Mouse (Mus musculus) right cerebral cortex, postnatal 25 days (tissue): ENCODE data around the gene Ddx6.
"Not testable (repeated sequence)": the region's sequence is repeated elsewhere in the genome, so short reads cannot be mapped to it uniquely, and the experiment has no call there.

ENCODE experiments used
- DNase-seq: peaks from one replicate; pipeline ENCODE4 v3.0.0; 2022

Gene Ddx6

DNA sequence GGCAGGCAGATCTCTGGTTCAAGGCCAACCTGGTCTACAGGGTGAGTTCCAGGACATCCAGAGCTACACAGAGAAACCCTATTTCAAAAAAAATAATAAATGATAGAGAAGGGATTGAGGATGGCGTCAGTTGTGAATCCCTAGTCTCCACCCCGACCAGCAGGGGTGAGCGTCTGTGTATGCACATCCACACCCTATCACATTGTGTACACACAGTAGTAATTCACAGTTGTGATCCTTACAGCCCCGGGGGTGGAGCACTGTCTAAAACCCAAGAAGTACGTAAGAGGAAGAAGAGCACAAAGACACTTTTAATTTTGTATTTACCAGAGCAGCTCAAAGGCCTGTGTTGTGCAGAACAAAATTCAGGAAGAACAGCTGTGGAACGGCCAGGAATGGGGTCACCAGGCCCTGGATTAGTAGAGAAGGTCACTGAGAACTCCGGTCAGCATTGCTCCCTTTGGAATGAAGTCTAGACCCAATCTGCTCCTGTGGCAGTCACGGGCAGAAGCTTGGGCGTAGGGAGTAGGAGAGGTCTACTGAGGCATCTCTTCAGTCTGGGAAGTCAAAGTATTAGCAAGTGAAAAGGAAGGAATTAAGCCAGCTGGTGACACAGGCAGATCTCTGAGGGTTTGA lies 9.7 kb upstream of the Ddx6 start:
- DNase-seq: no peak

DNA sequence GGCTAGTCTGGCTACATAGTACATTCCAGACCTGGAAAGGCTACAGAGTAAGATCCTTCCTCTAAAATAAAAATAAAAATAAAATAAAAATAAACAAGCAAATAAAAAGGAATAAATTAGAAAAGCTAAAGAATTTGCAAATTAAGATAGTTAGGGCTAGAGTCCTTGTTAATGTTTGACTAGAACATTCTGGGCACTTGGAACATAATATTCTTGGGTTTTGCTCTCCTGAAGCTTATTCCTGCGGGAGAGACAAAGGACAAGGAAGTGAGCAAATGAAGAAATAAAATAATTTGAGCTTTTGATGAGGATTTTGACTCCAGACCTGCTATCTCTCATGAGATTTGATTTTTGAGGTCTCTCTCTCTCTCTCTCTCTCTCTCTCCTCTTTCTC lies 9.2 kb upstream of the Ddx6 start:
- DNase-seq: no peak

DNA sequence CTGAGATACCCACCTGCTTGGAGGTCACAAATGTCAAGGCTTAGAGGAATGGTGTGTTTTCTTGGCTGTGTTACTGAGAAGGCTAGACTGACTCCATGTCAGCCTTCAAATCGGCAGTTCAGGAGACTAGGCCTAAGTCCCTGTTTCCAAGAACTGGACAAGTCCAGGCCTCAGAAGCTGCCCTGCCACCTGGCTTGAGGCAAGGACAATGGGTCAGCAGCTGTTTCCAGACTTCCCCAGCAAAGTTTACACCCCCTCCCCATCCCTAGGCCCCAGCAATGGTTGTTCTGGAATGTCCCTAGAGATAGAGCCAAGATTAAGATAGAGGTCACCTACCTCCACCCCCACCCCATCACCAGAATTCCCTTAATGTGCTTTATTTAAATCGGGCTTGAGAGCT lies 7.0 kb upstream of the Ddx6 start:
- DNase-seq: no peak

DNA sequence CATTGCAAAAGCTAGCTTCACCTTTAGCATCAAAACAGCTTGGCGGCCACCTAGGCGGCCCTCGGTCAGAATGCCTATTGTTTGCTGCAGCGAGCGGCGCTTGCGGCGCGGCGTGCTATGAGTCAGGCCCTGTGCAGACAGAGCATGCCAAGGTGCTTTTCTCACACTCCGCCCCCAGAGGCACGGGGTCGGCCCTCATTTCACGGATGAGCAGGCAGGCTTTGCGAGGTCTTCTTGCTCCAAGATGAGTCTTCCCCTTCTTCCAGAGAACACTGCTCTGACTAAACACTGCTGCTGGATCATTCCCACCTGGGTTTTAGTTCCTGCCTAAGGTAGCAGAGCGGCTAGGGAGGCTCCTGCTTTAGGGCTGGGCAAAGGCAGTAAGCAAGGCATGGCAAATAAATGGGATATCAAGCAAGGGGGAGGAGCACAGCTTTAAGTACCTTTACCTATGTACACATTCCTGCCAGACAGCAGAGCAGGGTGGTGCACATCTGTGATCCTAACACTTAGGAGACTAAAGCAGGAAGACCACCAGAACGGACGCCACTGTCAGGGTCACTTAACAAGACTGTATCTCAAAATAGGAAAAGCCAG lies 5.7 kb upstream of the Ddx6 start:
- peak; percentile 13 for DNase-seq

DNA sequence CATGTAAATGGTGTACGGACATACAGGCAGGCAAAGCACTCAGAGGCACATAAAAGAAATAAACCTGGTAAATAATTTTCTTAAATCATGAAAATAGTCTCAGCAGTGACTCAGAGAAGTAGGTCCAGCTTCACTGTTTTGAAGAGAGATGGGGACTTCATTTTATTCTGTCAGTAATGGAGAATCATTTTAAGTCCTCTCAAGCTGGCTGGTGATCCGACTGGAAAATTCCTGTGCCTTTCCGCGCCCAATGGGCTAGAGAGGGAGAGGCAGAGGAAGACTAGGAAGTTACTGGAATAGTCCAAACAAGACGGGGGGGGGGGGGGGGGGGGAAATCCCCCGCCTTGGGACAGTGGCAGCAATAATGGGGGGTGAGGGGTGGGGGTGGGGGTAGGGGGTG lies 5.1 kb upstream of the Ddx6 start:
- no peak for DNase-seq

DNA sequence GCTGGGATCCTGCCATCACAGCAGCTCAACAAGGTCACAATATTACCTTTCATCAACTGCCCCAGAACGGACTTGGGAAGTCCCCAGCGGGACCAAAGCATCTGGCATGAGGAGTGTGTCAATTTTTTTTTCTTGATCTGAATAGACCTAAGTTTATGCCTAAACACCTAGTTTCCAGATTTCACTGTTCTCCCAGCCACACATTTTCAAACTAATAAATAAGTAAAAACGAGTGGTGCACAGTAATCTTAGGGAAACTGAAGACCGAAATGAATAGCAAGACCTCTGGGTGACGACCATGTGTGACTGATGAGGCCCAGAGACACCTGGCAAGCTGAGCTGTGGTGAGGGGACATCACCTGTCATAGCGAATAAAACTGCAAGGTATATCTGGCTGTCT lies 3.9 kb upstream of the Ddx6 start:
- no peak for DNase-seq

DNA sequence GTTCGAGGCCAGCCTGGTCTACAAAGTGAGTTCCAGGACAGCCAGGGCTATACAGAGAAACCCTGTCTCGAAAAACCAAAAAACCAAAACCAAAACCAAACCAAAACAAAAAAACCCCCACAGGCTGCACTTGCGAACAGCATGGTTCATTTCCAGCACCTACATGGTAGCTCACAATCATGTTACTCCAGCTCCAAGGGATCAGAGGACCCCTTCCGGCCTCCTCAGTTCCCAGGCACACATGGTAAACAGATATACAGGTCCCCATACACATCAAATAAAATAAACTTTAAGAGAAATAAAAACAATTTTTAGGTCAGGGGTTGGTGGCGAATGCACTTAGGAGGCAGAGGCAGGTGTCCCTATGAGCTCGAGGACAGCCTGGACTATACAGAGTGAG lies 1.9 kb upstream of the Ddx6 start:
- no peak for DNase-seq

DNA sequence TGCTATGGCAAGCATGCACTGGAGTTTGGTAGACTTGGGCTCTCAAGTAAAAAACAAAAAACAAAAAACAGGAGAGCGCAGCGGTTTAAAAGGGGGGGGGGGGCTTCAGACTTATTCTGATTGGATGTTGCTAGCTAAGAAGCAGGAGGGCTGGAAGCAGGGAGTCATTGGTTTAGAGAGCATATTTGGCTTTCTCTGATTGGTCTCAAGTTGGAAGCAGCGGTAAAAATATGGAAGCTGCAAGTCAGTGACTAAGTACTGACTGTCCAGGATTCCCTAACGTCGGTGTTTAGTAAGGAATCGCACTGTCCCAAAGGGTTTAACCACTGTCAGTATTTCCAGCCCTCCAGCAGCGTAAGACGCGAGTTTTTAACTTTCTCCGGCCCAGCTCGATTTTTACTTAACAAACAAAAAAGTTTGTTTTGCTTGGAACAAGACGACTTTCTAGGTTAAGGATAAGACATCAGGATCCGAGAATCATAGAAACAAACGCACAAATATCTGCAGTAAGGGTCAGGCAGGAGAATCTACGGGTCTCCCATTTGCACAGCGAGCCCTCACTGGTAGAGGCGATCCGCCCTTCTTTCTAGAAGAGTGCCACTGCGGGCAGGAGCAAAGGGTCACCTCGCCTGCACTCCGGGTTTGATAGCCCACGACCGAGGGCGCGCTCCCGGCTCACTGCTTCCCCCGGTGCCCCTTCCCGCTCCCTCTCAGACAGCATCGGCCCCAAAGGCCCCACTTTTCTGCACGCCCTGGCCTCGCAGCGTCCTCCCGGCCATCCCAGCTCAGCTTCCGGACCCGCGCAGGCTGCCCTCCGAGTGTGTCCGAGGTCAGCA lies 1.0 kb upstream of the Ddx6 start:
- peak; percentile 27 for DNase-seq

DNA sequence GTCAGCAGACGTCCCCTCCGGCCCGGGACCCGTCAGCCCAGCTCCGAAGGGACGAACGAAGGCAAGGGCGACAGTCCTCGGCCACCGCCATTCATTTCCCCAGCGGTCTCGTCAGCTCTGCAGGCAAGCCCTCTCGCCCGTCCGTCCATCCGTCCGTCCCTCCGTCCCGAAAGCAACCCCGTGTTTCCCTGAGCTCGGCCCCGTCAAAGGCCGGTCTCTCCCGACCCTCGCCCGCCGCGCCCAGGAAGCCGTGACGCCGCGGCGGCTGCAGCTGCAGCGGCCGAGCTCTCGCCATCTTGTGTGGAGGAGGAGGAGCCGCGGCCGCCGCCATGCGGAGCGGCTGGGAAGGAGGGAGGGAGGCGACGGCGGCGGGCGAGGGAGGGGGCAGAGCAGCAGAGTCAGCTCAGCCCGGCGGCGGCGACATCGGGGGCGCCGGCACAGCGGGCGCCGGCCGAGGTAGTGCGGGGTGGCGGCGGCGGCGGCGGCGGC lies 358 bp upstream of the Ddx6 start:
- peak; percentile 87 for DNase-seq

DNA sequence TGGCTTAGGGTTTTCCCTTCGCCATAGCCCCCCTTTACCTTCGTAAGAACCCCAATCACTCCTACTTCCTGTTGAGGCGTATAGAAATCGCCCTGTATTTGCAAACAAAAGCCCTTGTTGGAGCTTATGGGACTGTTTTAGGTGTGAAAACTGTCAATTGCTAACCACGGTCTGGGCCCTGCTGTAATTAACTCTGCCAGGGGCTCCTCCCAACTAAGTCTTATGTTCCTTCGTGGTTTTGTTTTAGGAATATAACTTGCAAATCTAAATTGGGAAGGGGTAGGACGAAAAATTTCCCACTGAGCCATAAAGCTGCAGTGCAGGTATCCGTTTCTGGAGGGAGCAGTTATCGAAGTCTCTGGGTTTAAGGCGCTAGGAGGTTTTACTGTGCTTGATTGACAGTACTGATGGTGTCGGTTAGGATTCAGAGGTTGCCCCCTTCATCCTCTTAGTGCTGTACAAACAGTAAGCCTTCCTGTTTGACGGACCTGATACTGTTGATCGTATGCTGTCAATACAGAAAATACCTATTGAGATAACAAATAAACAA lies 999 bp downstream of the Ddx6 start:
- no peak for DNase-seq

DNA sequence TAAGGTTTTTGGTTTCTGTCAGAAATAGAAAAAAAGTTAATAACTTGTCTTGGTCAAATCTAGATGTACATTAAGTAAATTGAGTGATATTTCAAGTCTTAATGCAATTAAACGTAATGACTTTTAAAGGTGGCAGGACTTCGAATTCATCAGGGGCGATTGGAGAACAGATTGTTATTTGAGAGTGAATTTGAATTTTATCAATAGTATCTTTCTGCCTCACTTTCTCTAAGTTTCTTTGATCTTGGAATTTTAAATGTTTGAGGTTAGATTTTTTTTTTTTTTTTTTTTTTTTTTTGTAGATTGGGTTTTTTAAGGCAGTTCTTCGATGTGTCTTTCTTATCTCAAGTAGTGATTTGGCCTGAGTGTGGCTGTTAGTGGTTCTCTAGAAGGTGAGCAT lies 2.0 kb downstream of the Ddx6 start:
- no peak for DNase-seq

DNA sequence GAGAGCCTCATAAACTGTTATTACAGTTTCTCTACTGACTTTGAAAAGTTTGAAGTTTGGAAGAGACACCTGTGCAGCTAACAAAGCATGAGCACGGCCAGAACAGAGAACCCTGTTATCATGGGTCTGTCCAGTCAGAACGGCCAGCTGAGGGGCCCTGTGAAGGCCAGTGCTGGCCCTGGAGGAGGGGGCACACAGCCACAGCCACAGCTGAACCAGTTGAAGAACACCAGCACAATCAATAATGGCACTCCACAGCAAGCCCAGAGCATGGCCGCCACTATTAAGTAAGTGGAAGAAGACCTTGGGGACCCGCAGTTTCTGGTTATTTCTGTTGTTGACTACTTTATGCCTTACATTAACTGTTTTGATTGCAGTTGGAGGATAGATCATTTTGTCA lies 2.6 kb downstream of the Ddx6 start:
- no peak for DNase-seq

DNA sequence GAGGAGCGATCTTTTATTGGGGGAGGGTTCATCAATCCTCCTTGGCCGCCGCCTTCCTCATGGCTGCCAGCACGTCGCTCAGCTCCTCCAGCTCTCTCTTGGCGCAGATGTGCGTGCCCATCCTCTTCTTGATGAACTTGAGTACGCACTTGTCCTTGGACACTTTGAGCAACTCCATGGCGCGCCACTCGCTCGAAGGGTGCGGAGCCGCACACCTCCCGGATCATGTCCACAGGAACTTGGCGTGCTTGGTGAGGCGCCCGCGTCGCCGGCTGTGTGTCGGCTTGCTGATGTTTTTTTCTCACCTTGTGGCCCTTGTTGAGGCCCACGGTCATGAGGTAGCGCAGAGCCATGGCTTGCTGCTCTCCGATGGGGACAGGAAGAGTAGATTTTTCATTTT lies 5.7 kb downstream of the Ddx6 start:
- no peak for DNase-seq

DNA sequence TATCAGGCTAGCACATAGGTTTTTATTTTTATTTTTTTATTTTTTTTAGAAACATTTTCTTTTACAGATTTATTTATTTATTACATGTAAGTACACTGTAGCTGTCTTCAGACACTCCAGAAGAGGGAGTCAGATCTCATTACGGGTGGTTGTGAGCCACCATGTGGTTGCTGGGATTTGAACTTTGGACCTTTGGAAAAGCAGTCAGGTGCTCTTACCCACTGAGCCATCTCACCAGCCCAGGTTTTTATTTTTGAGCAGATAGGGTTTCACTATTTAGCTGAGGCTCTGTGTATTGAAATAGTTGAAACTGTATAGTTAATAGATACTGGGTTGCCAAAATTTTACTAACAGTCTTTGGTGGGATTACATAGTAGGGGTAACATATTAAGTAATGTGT lies 8.4 kb downstream of the Ddx6 start:
- not testable (repeated sequence) for DNase-seq

DNA sequence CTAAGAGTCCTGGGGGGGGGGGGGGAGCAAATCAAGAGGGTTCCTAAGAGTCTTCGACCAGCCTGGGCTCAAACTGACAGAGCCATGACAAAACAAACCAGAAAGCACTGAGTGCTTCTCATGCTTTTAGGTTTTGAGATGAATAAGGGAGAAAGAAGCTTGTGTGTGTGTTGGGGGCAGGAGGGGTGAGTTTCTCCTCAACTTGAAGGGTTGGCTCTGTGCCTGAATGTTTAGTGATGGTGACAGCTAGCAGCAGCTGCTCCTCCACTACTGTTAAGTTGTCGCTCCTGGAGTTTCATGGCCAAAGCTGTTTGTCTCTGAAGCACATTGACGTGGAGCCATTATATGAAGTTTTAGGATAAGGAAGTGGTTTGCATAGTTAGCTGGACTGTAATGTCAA lies 16.4 kb downstream of the Ddx6 start:
- DNase-seq: no peak

DNA sequence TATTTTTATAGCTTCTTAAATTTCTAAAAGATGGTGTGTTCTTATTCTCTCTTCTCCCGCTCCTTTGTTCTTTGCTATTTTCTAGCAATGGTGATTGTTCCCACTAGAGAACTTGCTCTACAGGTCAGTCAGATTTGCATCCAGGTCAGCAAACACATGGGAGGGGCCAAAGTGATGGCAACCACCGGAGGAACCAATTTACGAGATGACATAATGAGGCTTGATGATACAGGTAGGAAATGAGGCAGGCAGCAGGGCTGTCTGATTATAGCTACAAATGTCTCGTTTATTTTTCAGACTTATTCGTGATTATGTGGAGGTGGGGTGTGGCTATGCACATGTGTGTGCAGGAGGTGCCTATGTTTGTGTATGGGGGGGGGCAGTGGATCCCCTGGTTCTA lies 19.7 kb downstream of the Ddx6 start:
- DNase-seq: no peak

DNA sequence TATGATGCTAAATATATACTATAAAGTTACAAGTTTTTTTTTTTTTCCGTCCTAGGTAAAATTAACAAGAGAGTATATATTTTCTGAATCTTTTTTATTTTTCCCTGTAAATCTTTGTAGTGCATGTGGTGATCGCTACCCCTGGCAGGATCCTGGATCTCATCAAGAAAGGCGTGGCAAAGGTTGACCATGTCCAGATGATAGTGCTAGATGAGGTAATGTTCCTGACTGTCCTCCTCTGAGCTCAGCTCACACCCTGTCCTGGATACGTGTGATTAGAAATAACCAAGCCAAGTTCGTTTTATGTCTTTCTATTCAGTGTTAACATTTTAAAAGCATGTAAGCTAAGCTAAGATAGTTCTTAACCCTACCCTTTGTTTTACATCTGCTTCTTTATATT lies 21.6 kb downstream of the Ddx6 start:
- no peak for DNase-seq

DNA sequence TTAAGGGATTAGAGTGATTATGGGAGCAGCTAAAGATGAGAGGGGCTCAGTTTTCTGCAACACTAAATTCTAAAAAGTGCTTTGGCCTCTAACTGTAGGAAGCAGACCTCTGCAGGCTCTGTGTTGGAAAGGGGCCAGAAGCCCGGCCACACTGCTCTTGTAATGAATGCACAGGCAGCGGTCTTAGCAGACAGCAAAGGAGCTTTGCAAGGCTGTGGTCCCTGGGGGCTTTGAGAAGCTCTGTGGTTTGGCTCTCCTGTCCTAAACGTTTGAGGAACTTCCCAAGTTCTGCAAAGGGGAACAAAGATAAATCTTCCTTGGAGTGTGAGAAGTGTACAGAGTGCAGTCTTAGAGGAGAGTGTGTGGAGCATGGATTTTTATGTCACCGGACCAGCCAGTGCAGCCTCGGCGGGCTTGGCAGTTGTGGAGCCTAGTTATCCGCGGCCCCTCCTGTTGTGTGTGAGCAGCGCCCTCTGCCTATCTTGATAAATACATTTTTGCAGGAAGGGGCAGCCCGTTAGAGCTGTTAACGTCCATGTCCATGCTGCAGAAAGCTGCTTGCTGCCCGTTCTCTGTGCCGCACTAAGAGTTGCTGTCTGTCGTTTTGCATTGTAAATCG lies 33.0 kb downstream of the Ddx6 start:
- no peak for DNase-seq

DNA sequence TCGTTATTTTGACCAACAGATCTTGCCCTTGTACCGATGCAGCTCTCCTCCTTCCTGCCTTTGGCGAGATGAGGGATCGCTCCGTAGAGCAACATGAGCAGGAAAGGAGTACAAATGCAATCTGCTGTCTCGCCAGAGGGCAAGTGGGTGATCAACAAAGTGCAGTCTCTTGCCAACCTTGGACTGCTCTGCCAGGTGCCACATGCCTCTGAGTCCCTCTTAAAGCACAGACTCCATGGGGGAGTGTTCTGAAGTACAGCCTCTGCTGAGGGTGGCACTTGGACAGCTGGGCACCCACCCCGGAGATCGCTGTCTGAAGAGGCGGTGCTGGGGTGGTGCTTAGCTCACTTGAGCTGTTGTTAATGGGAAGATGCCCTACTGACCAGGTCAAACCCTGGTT lies 34.0 kb downstream of the Ddx6 start:
- not testable (repeated sequence) for DNase-seq

DNA sequence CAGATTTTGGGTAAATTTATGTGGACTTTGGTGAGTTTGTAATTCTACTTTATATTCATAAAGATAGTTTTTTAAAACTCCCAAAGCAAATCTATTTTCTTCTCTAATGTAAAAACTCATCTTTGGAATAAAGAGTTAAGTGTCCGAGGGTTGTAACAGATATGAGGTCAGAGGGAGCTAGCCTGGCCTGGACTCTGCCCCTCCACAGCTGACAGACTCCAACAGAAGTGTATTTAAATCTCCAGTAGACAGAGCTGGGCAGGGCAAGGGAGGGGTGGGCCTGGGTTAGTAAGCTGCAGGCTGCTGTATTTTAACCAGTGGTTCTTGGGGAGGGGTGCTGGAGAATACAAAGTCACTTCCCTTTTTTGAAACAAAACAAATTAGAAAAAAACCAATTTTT lies 35.3 kb downstream of the Ddx6 start:
- DNase-seq: not testable (repeated sequence)

DNA sequence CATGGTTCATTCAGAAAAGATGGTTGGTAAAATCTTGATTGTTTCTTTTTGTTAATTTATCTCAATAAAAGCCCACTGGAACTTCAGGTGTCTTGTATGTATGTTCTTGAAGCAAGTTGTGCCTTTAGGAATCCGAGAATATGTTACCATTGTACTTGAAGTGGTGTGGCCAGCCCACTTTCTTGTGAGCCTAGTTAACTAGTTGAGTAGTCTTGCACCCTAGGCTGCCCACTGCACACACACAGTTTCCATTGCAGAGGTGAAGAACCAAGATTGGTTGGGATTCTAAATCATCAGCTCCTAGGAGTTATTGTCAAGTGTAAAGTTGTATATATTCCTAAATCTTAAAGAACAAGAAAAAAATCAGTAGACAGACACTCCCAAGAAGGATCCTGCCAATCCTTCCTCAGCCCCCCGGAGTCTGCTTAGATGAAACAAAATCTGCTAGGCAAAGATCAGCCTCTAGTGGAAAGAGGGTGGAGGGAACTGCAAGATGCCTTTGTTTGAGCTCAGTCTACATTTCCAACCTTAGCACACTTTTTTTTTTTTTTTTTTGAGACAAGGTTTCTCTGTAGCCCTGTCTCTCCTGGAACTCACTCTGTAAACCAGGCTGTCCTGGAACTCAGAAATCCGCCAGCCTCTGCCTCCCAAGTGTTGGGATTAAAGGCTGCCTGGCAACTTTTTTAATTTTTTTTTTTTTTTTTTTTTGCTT lies 36.1 kb downstream of the Ddx6 start:
- no peak for DNase-seq

DNA sequence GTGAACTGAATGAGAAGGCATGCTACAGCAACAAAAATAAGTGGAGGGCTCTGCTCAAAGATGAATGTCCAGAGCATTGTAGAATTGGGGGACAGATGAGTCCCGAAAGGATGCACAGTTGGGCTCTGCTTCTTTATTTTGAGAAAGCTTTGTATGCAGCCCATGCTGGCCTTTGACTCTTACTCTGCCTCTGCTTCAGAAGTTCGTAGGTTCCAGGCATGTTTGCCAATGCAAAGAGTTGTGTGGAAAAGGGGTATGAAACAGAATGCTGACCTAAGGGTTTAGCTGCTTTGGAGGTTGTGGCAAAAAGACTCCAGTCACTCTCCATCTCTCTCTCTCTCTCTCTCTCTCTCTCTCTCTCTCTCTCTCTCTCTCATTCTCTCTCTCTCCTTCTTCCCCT lies 36.9 kb downstream of the Ddx6 start:
- DNase-seq: no peak

DNA sequence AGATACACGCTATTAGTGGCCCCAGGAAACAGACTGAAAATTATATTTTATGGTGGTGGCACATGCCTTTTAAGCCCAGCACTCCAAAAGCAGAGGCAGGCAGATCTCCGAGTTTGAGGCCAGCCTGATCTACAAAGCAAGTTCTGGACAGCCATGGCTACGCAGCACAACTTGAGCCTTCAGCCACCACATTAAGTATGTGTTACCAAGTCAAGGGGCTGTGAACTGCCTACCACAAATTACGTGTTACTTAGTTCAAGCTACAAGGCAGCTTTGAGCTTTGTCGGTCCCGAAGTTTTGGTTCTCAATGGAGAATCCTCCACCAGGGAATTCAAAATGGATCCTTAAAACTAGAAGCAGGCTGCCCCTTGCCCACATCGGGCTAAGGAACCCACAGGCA lies 38.4 kb downstream of the Ddx6 start:
- DNase-seq: no peak
